Mouse (Mus musculus): ENCODE data around the gene Fam131a.

Gene Fam131a

GRCm38 (mm10) chr16:20746641-20747040 lies 53.6 kb downstream of the Fam131a start:
- DNase-seq (ENCODE audit: low spot score) = no peak

DNA sequence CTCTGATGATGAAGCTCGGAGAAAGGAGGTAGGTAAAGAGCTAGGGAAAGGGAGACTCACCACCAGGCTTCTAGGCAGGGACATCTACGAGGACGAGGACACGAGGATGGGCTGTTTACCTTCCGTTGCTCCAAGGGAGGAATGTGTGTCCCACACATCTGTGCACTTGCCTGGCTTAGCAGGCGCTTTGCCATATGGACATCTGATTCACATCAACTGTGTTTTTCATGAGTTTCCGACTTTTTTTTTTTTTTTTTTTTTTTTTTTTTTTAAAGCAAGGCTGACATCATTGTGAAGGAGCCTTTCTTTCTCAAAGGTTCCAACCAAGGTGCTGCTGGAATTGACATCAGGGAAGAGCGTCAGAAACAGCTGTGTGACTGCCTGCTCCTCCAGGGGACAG lies 57.5 kb downstream of the Fam131a start:
- DNase-seq (ENCODE audit: low spot score) = no peak
